Mouse (Mus musculus) midbrain, embryonic 13.5 days (tissue): Measurements from ENCODE around the gene Necap2. TPM values are rescaled to one million over a fixed set of nuclear protein-coding genes. Genes with fewer than 3 reads are reported as not detected.

Experiments used
- ATAC-seq: fragments of 200-750 bp; cut with Nextera tagmentation; 2 replicates; pipeline ENCODE4 v1.8.0; 2017; ENCODE audit warnings: mild to moderate bottlenecking, moderate TSS enrichment, moderate library complexity
- H3K27ac ChIP-seq: fragments of 300-500 bp; sonication (generic); 2 replicates; pipeline ENCODE4 v1.5.1; 2015; ENCODE audit warnings: inconsistent platforms, mild to moderate bottlenecking, moderate library complexity
- H3K27me3 ChIP-seq: fragments of 300-500 bp; sonication (generic); 2 replicates; pipeline ENCODE4 v1.6.1; 2015; ENCODE audit warnings: mild to moderate bottlenecking, inconsistent platforms
- H3K36me3 ChIP-seq: fragments of 300-500 bp; sonication (generic); 2 replicates; pipeline ENCODE4 v1.6.1; 2015; ENCODE audit warnings: mild to moderate bottlenecking, inconsistent platforms
- H3K4me1 ChIP-seq: fragments of 300-500 bp; sonication (generic); replicated peaks from 2 replicates; pipeline ENCODE4 v1.6.1; 2015; ENCODE audit warnings: inconsistent platforms
- H3K4me2 ChIP-seq: fragments of 300-500 bp; sonication (generic); replicated peaks from 2 replicates; pipeline ENCODE4 v1.6.1; 2015; ENCODE audit warnings: moderate library complexity, mild to moderate bottlenecking, inconsistent platforms
- H3K4me3 ChIP-seq: fragments of 300-500 bp; sonication (generic); replicated peaks from 2 replicates; pipeline ENCODE4 v1.5.1; 2015; ENCODE audit warnings: mild to moderate bottlenecking, inconsistent platforms
- H3K9ac ChIP-seq: fragments of 300-500 bp; sonication (generic); replicated peaks from 2 replicates; pipeline ENCODE4 v1.6.1; 2015; ENCODE audit warnings: mild to moderate bottlenecking, inconsistent platforms
- H3K9me3 ChIP-seq: fragments of 300-500 bp; sonication (generic); 2 replicates; pipeline ENCODE4 v1.6.1; 2016; ENCODE audit warnings: mild to moderate bottlenecking, inconsistent platforms
- WGBS: fragments of 180-500 bp; shearing (Covaris S2); methylation state at CpG from one replicate; pipeline ENCODE4 v1.1.7; 2015; 5-methylcytosine and 5-hydroxymethylcytosine counted together
- polyA plus RNA-seq: library from polyadenylated mRNA; unstranded; fragments of >200 nt; fragmentation: Nextera tagmentation; extraction: Ambion mirVana; gene quantifications from 2 replicates; pipeline ENCODE4 v1.2.1, GENCODE M21; 2015

Gene Necap2
- polyA plus RNA-seq, 1 experiment from 2014 or later: 52.3 TPM

GRCm38 (mm10) chr4:141099956-141100355, 21.8 kb upstream of the Necap2 start:
- Histone ChIP-seq H3K36me3 (no peaks in the 10 kb centered on the region), H3K9ac (no peak overlapping the region), H3K4me3 (no peak overlapping the region), H3K27ac (no peak overlapping the region), H3K9me3 (no peaks in the 10 kb centered on the region), H3K27me3 (no peaks in the 10 kb centered on the region), H3K4me2 (no peak overlapping the region), H3K4me1 (peaks cover 3% of the 10 kb centered on the region; the same call in 1 of the 2 replicates)
- WGBS: 82% methylated on average over 5 of the region's 5 CpGs
- no peak for ATAC-seq

- no peak overlapping the region for H3K4me2 ChIP-seq
- no peak overlapping the region for H3K27ac ChIP-seq
- H3K4me1 ChIP-seq: peaks cover 3% of the 10 kb centered on the region; the same call in 1 of the 2 replicates
- no peaks in the 10 kb centered on the region for H3K27me3 ChIP-seq
- no peak overlapping the region for H3K9ac ChIP-seq
- H3K9me3 ChIP-seq: no peaks in the 10 kb centered on the region
- H3K36me3 ChIP-seq: no peaks in the 10 kb centered on the region
- no peak overlapping the region for H3K4me3 ChIP-seq
- no peak for ATAC-seq
- WGBS: 80% methylated on average over 4 of the region's 4 CpGs
Measured at GRCm38 (mm10) chr4:141098935-141099334, 20.8 kb upstream of the Necap2 start.

GRCm38 (mm10) chr4:141096710-141097109, 18.6 kb upstream of the Necap2 start:
- ATAC-seq: no peak
- 15% methylated on average over 9 of the region's 9 CpGs for WGBS

GRCm38 (mm10) chr4:141095016-141095415, 16.9 kb upstream of the Necap2 start:
- 75% methylated on average over 10 of the region's 10 CpGs for WGBS
- Histone ChIP-seq H3K36me3 (no peaks in the 10 kb centered on the region), H3K4me3 (no peak overlapping the region), H3K4me1 (peaks cover 3% of the 10 kb centered on the region; the same call in 1 of the 2 replicates), H3K9me3 (no peaks in the 10 kb centered on the region), H3K27ac (no peak overlapping the region), H3K27me3 (no peaks in the 10 kb centered on the region), H3K4me2 (no peak overlapping the region), H3K9ac (no peak overlapping the region)
- ATAC-seq: no peak

More at GRCm38 (mm10) chr4:141096710-141097109, 18.6 kb upstream of the Necap2 start:
- no peaks in the 10 kb centered on the region for H3K9me3 ChIP-seq
- no peak overlapping the region for H3K4me3 ChIP-seq
- H3K36me3 ChIP-seq: no peaks in the 10 kb centered on the region
- no peaks in the 10 kb centered on the region for H3K27me3 ChIP-seq
- H3K4me1 ChIP-seq: peaks cover 3% of the 10 kb centered on the region; the same call in 1 of the 2 replicates
- H3K27ac ChIP-seq: no peak overlapping the region
- H3K9ac ChIP-seq: no peak overlapping the region
- H3K4me2 ChIP-seq: no peak overlapping the region

- WGBS: 71% methylated on average over 9 of the region's 9 CpGs
- H3K9ac ChIP-seq: 0 out of 2 replicates have a peak overlapping the region, but pooled peaks have one; percentile 14
- ATAC-seq: no peak
- no peaks in the 10 kb centered on the region for H3K4me1 ChIP-seq
- no peaks in the 10 kb centered on the region for H3K27me3 ChIP-seq
- H3K4me2 ChIP-seq: no peak overlapping the region
- no peak overlapping the region for H3K27ac ChIP-seq
- no peak overlapping the region for H3K4me3 ChIP-seq
- no peaks in the 10 kb centered on the region for H3K9me3 ChIP-seq
- H3K36me3 ChIP-seq: no peaks in the 10 kb centered on the region
Measured at GRCm38 (mm10) chr4:141088714-141089113, 10.6 kb upstream of the Necap2 start.

- Histone ChIP-seq H3K4me1 (no peaks in the 10 kb centered on the region), H3K36me3 (no peaks in the 10 kb centered on the region), H3K9me3 (no peaks in the 10 kb centered on the region), H3K27me3 (no peaks in the 10 kb centered on the region), H3K4me2 (no peak within 1 kb of the TSS), H3K9ac (0 out of 2 replicates have a peak within 1 kb of the TSS, but pooled peaks have one; percentile 14), H3K27ac (no peak within 1 kb of the TSS), H3K4me3 (no peak within 1 kb of the TSS)
- 80% methylated on average over 6 of the region's 6 CpGs for WGBS
- no peak for ATAC-seq
Measured at GRCm38 (mm10) chr4:141088033-141088432, 9.9 kb upstream of the Necap2 start, which contains the start of gene Spata21. Gene Spata21, plus strand, starts transcription at chr4:141088333.

GRCm38 (mm10) chr4:141086862-141087261, 8.7 kb upstream of the Necap2 start:
- WGBS: 80% methylated on average over 10 of the region's 10 CpGs
- no peak for ATAC-seq
- Histone ChIP-seq H3K4me3 (no peak overlapping the region), H3K36me3 (no peaks in the 10 kb centered on the region), H3K27me3 (no peaks in the 10 kb centered on the region), H3K9ac (no peak overlapping the region), H3K9me3 (no peaks in the 10 kb centered on the region), H3K4me2 (no peak overlapping the region), H3K27ac (no peak overlapping the region), H3K4me1 (no peaks in the 10 kb centered on the region)

GRCm38 (mm10) chr4:141078510-141079137, 467 bp upstream of the Necap2 start:
- Histone ChIP-seq H3K9ac (no peak overlapping the region), H3K4me2 (no peak overlapping the region), H3K9me3 (no peaks in the 10 kb centered on the region), H3K27me3 (no peaks in the 10 kb centered on the region), H3K36me3 (peaks cover 10% of the 10 kb centered on the region), H3K27ac (no peak overlapping the region), H3K4me1 (peaks cover 18% of the 10 kb centered on the region), H3K4me3 (peak overlapping the region; percentile 85)
- 71% methylated on average over 18 of the region's 18 CpGs for WGBS
- ATAC-seq: peak; percentile 61

GRCm38 (mm10) chr4:141076761-141077506, 1.2 kb downstream of the Necap2 start:
- Histone ChIP-seq H3K27me3 (no peaks in the 10 kb centered on the region), H3K4me1 (peaks cover 18% of the 10 kb centered on the region), H3K9ac (peak overlapping the region; percentile 93), H3K27ac (no peak overlapping the region), H3K9me3 (no peaks in the 10 kb centered on the region), H3K36me3 (peaks cover 27% of the 10 kb centered on the region), H3K4me2 (peak overlapping the region; percentile 89), H3K4me3 (peak overlapping the region; percentile 85)
- WGBS: 86% methylated on average over 17 of the region's 17 CpGs
- ATAC-seq: no peak

- no peak overlapping the region for H3K9ac ChIP-seq
- WGBS: 96% methylated on average over 4 of the region's 4 CpGs
- H3K36me3 ChIP-seq: peaks cover 53% of the 10 kb centered on the region
- H3K4me1 ChIP-seq: peaks cover 18% of the 10 kb centered on the region
- H3K4me2 ChIP-seq: no peak overlapping the region
- H3K4me3 ChIP-seq: no peak overlapping the region
- H3K27ac ChIP-seq: no peak overlapping the region
- H3K27me3 ChIP-seq: no peaks in the 10 kb centered on the region
- H3K9me3 ChIP-seq: no peaks in the 10 kb centered on the region
- ATAC-seq: no peak
Measured at GRCm38 (mm10) chr4:141074109-141074508, 4.0 kb downstream of the Necap2 start.

- H3K27ac ChIP-seq: no peak overlapping the region
- peaks cover 18% of the 10 kb centered on the region for H3K4me1 ChIP-seq
- H3K4me2 ChIP-seq: no peak overlapping the region
- 93% methylated on average over 9 of the region's 9 CpGs for WGBS
- peaks cover 58% of the 10 kb centered on the region for H3K36me3 ChIP-seq
- no peak overlapping the region for H3K4me3 ChIP-seq
- H3K9me3 ChIP-seq: no peaks in the 10 kb centered on the region
- H3K9ac ChIP-seq: no peak overlapping the region
- H3K27me3 ChIP-seq: no peaks in the 10 kb centered on the region
- no peak for ATAC-seq
Measured at GRCm38 (mm10) chr4:141073661-141074060, 4.5 kb downstream of the Necap2 start.

GRCm38 (mm10) chr4:141072502-141072901, 5.7 kb downstream of the Necap2 start:
- H3K36me3 ChIP-seq: peaks cover 70% of the 10 kb centered on the region

More at GRCm38 (mm10) chr4:141072502-141072901, 5.7 kb downstream of the Necap2 start:
- Histone ChIP-seq H3K4me3 (no peak overlapping the region), H3K9me3 (no peaks in the 10 kb centered on the region), H3K9ac (no peak overlapping the region), H3K4me2 (no peak overlapping the region), H3K4me1 (peaks cover 16% of the 10 kb centered on the region), H3K27me3 (no peaks in the 10 kb centered on the region), H3K27ac (no peak overlapping the region)
- WGBS: 97% methylated on average over 11 of the region's 11 CpGs
- ATAC-seq: no peak
